Mouse (Mus musculus) ZHBTc4 (cell line): ENCODE measurements around the gene Atp7b.

Source experiments
- DNase-seq: peaks from one replicate; pipeline ENCODE4 v3.0.0-alpha.2; 2011; ENCODE audit warnings: low read depth, low spot score

The Atp7b gene

DNA sequence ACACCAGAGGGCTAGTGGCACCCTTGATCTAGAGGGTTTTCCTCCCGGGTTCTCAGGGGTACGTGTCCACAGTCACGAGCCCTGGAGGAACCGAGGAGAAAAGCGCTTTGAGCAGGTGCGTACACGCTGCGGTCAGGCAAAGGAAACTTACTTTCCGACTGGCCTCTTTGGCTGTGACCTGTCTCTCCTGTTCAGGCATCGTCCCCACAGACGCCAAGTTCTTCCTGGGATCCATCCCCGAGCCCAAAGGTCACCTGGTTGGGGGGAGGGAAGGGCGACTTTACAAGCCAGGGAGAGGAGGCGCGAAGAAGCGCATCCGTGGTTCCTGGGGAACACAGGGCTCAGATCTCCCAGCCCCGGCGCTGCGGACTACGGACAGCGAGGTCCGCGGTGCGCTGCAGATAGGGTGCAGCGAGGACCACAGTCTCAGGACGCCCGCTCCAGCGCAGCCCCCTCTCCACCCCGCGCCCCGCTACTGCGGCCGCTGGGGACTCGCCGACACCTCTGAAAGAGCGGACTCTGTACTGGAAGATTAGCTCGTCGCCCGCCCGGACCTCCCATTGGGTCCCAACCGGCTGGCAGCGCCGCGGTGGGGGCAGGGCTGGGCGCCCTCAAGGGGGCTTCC is at the start of gene Atp7b:
Atp7b (minus strand) TSS at position 485 of the 625 bp plus-strand sequence.
- no peak for DNase-seq

DNA sequence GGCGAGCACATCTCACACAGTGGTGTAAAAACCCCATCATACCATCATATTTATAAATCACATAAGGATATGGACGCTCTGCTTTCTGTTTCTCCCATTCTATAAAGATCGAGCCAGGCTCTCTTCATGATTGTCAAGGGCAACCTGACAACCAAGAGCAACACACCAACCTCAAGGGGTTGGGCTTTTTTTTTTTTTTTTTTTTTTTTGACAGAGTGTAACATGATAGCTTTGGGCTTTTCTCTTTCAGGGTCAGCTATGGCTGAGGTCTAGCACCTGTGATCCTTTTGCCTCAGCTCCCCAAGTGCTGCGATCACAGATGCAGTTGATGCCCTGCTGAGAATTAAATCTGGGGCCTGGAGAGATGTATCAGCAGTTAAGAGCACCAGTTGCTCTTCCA is 46.9 kb upstream of the Atp7b start:
- DNase-seq = no peak

DNA sequence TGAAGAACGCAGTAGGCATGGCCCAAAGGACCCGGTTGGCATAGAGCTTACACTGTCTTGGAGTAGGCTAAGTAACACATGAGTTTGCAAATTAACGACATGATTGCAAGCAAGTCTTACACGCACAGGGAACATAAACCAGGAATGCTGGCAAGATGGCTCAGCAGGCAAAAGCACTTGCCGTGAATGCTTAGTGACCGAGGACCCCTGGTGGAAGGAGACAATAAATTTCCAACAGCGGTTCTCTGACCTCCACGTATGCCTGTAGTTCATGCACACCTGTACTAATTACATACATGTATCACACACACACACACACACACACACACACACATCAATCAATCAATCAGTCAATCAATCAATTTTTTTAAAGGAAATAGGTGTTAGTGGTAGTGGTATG is 31.5 kb upstream of the Atp7b start:
- peak; percentile 42 for DNase-seq

- DNase-seq = peak; percentile 58
These were observed 29.1 kb upstream of the Atp7b start for GRCm38 (mm10) chr8:22089226-22089625.

DNA sequence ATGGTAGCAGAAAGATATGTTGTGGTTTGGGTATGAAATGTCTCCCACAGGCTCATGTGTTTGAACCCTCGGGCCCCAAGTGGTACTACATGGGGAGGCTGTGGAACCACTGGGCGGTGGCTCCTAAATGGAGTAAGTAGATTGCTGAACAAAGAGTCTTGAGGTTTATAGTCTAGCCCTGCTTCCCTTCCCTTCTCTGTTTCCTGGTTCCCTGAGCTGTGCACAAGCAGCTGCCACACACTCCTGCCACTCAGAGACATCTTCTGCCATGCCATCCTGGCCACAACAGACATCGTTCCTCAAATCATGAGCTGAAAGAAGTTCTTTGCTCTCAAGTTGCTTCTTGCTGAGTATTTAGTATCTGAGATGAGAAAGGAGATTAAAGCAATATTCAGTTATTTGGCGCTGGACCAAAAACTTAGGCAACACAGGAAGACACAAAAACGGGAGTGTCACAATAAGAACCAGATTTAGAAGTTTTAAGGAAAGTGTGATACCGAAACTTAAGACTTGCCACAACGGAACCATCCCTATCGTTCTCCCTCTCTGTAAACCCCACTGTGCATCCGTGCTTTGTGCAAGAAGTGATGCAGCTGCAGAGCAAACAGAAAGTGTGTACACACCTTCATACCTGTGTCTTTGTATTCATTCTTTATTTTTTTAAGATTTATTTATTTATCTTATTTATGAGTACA is 19.4 kb upstream of the Atp7b start:
- DNase-seq = no peak

DNA sequence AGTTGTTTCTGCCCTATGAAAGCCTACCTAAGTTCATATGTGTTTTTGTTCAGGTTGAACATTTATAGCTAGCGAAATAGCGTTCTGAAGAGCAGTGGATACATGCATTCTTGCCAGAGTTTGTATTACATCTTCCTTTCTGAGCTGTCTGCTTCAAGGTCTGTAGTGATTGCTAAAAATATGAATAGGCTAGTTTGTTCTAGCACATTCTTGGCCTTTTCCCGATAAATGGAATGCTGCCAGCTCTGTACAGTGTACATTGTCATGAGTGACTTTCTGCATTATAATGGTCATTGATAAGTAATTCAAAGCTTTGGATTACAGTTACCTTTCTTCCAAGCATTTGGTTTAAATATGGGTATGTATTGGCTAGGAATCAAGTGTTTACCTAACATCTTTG is 1.0 kb upstream of the Atp7b start:
- DNase-seq = no peak

GRCm38 (mm10) chr8:22060446-22060889 is 363 bp upstream of the Atp7b start, which contains the start of gene Alg11:
TSS of gene Alg11 (plus strand) at chr8:22060721.
- peak; percentile 100 for DNase-seq

- DNase-seq = no peak
These were observed 859 bp downstream of the Atp7b start for GRCm38 (mm10) chr8:22059153-22059738.

DNA sequence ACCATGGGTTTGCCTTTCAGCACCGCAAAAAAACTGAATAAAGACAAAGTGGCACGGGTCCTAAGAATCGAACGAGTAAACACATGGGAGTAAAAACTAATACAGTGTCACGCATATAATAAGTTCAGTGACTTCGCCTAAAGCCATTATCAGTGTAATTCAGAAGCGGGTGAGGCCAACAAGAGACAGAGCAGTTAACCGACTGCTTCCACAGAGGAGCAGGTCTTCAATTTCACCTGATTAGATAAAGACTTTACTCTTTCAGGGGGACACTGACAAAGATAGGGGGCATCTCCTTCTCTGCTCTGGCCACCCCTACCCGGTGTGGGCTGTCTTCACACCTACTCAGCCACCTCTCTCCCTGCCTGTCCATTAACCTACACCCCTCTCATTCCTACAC is 1.7 kb downstream of the Atp7b start:
- no peak for DNase-seq

DNA sequence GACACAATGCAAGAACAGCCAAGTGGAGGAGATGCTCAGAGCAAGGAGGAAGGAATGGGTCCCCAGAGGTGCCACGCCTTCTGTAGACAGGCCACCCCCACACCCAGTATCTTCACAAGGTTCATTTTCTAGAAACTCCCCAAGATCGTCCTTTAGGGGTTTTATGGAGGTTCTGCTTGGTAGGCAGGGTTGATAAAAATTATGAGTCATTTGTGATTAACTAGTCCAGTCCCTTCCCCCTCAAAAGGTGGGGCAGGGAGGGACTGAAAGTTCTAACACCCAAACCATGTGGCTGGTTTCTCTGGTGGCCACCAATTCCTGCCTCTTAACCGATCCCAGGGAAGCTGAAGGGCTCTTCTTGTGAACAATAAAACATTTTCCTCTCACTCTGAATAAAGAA is 3.3 kb downstream of the Atp7b start:
- no peak for DNase-seq

GRCm38 (mm10) chr8:22055492-22055877 is 4.6 kb downstream of the Atp7b start:
- no peak for DNase-seq

- DNase-seq = no peak
These were observed 5.2 kb downstream of the Atp7b start for GRCm38 (mm10) chr8:22054674-22055491.

DNA sequence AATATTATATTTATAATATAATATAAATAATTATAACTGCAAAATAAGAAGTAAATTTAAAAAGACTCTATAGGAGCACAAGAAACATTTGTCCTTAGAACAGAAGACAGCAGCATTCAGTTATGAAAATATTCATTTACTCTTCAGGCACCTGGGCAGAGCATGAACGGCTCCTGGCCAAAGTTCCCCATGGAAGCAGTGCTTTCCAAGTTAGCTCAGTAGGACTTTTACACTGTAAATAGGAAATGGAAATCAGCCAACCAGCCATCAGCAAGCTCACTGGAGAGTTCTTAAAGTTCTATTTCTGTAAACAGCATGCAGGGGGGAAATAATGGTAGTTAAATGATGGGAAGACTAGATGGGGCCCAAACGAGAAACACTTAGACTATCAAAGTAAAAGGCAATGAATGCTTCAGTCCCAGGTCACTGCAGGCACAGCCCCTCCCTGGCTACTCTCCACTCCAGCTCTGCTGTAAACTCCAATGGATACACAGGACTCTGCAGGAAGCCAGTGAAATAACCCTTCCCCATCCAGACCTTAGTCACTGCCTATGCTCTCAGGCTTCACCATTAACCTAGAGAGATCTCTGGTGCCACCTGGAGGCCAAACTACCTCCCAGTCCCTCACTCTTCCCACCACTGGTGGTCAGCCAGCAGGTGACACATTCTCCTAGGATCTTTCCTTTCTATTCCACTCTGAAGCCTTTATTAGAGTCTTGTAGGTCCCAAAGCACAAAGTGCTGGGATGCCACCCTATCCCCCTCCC is 12.2 kb downstream of the Atp7b start:
- peak; percentile 87 for DNase-seq

GRCm38 (mm10) chr8:22043706-22044105 is 16.4 kb downstream of the Atp7b start:
- no peak for DNase-seq

- no peak for DNase-seq
These were observed 17.6 kb downstream of the Atp7b start for GRCm38 (mm10) chr8:22042515-22042914.

DNA sequence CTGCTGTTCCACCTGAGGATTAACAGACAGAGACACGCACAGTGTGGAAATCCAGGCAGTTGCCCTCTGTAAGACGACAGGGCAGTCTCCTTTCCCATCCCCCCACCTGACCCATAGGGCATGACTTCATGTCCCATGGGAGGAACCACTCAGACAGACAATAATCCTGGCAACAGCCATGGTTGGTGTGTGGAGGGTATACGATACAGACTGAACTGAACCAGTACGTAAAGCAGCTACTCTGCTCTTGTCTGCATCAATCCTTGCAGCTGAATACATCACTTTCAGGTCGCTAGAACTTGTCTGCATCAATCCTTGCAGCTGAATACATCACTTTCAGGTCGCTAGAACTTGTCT is 20.0 kb downstream of the Atp7b start:
- no peak for DNase-seq

GRCm38 (mm10) chr8:22039468-22040152 is 20.5 kb downstream of the Atp7b start:
- peak; percentile 75 for DNase-seq

DNA sequence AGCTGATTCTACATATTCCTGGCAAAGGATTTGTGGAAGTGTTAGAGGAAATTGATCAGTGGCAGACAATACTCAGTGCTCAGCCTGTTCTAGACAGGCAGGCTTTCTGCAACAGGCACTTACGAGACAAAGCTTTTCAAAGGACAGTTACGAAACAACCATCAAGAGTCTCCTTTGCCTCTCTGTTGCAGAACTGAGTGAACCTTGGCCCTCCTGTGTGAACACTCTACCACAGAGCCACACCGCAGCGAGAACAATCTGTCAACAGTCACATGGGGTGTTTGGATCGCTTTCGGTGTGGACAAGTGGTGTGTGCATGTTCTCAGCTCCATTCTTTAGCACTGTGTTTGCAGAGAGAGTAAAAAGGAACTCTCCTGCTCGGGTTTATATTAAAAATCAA is 23.1 kb downstream of the Atp7b start:
- no peak for DNase-seq

- no peak for DNase-seq
These were observed 24.0 kb downstream of the Atp7b start for GRCm38 (mm10) chr8:22036137-22036536.

DNA sequence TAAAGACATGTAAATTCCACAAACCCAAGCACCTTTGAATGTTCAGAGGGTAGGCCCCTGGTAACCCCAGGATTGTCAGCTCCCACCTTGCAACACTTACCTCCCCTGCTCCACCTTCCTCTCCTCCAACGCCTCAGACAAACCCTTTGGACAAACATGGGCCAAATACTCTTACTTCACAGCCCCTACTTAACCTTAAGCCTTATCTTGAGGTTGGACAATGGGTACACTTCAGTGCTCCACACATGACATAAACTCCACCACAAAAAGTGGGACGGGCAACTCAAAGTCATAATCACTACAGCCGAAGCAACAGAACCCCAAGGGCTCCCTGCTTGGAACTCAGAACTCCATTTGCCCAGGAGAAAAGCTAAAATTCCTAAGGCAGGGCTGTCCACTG is 29.1 kb downstream of the Atp7b start:
- no peak for DNase-seq

GRCm38 (mm10) chr8:22028973-22029372 is 31.1 kb downstream of the Atp7b start:
- no peak for DNase-seq
